Mouse (Mus musculus) small intestine, adult 2 months (tissue): ENCODE measurements around the gene Taar2.

ENCODE experiments used
- CTCF ChIP-seq: fragments of 200-500 bp; IDR thresholded peaks from 2 replicates; pipeline ENCODE4 v1.5.1; 2012; ENCODE audit warnings: low read depth, mild to moderate bottlenecking, control low read depth, inconsistent platforms, low read length, moderate library complexity, mixed read lengths; ENCODE audit not compliant: insufficient replicate concordance, insufficient read length; ENCODE audit errors: extremely low read depth
- POLR2A ChIP-seq: fragments of 200-500 bp; IDR thresholded peaks from 2 replicates; pipeline ENCODE4 v1.6.1; 2012; ENCODE audit warnings: low read depth, mild to moderate bottlenecking, control low read depth, inconsistent platforms, low read length, moderate library complexity

DNA sequence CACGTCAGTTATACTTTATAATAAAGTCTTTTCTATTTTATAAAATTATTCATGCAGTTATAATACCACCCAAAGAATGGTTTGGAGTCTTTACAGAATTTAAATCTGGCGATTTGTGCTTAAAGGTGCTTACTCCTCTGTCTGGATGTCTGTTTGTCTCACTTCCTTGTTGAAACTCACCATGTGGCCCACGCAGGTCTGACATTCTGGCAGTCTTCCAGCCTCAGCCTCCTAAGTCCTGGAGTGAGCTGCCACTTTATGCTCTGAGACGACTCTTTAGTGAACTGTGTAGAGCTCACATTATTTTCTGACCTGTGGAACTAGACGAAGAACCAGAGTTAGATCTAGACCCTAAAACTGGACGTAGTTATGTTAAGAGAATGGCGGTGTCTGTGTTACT, 9.7 kb downstream of the Taar2 start:
- TF ChIP-seq POLR2A (no peak), CTCF (no peak)
